Mouse (Mus musculus) stomach, postnatal 0 days (tissue): ENCODE measurements at regions not wholly inside any gene's neighbourhood (a gene's known extent, or its start where the extent isn't known, plus 50 kb on each side); places are given as distances from the start of the nearest gene placed in this dataset.
"Not testable (repeated sequence)": the region's sequence is repeated elsewhere in the genome, so short reads cannot be mapped to it uniquely, and the experiment has no call there.

Experiments
- ATAC-seq: fragments of 200-750 bp; cut with Nextera tagmentation; 2 replicates; pipeline ENCODE4 v1.8.0; 2017; ENCODE audit not compliant: low FRiP score, low TSS enrichment
- DNase-seq: peaks from one replicate; pipeline ENCODE4 v3.0.0-alpha.2; 2016; ENCODE audit warnings: low spot score
- H3K27ac ChIP-seq: fragments of 300-500 bp; sonication (generic); replicated peaks from 2 replicates; pipeline ENCODE4 v1.5.1; 2014; ENCODE audit warnings: mild to moderate bottlenecking, control low read depth
- H3K27me3 ChIP-seq: fragments of 300-500 bp; sonication (generic); 2 replicates; pipeline ENCODE4 v1.6.1; 2014; ENCODE audit warnings: low read length; ENCODE audit not compliant: control insufficient read depth, insufficient read depth
- H3K36me3 ChIP-seq: fragments of 300-500 bp; sonication (generic); 2 replicates; pipeline ENCODE4 v1.6.1; 2014; ENCODE audit warnings: low read length, mixed read lengths; ENCODE audit not compliant: control insufficient read depth, insufficient read depth
- H3K4me1 ChIP-seq: fragments of 300-500 bp; sonication (generic); replicated peaks from 2 replicates; pipeline ENCODE4 v1.6.1; 2014; ENCODE audit warnings: antibody characterized with exemption; ENCODE audit not compliant: control insufficient read depth, insufficient read depth
- H3K4me2 ChIP-seq: fragments of 300-500 bp; sonication (generic); replicated peaks from 2 replicates; pipeline ENCODE4 v1.6.1; 2014; ENCODE audit warnings: low read depth, mild to moderate bottlenecking, control low read depth, moderate library complexity
- H3K4me3 ChIP-seq: fragments of 300-500 bp; sonication (generic); 2 replicates; pipeline ENCODE4 v1.5.1; 2014; ENCODE audit warnings: low read depth, low read length, control low read depth
- H3K9ac ChIP-seq: fragments of 300-500 bp; sonication (generic); 2 replicates; pipeline ENCODE4 v1.6.1; 2014; ENCODE audit warnings: mild to moderate bottlenecking, low read length, control low read depth, mixed read lengths
- H3K9me3 ChIP-seq: fragments of 300-500 bp; sonication (generic); 2 replicates; pipeline ENCODE4 v1.6.1; 2016; ENCODE audit warnings: low read length; ENCODE audit not compliant: control insufficient read depth
- CTCF ChIP-seq: IDR thresholded peaks from 2 replicates; pipeline ENCODE4 v1.5.1; 2016; ENCODE audit warnings: antibody characterized with exemption, low read depth, mild to moderate bottlenecking, moderate library complexity
- EP300 ChIP-seq: optimal IDR thresholded peaks from 2 replicates; pipeline ENCODE3; 2016; ENCODE audit warnings: antibody characterized with exemption
- WGBS: fragments of 180-500 bp; shearing (Covaris S2); extraction: QIAGEN DNeasy Blood & Tissue Kit; methylation state at CpG from one replicate; pipeline ENCODE4 v1.1.7; 2014; 5-methylcytosine and 5-hydroxymethylcytosine counted together

DNA sequence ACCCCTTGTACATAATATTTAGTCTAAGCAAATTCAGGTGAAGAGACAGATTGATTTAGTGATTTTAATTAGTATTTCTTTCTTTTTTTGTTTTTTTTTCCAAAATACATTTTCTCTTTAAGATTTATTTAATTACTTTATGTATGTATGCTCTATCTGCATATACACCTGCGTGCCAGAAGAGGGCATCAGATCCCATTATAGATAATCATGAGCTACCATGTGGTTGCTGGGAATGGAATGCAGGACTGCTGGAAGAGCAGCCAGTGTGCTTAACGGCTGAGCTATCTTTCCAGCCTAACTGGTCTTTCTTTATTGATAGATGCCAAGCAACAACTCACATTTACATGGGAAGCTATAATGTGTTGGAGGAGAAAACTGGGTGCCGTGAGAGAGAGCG is 138.9 kb downstream of the Wdr20rt start:
- H3K27me3 ChIP-seq = no peaks in the 10 kb centered on the region
- no peak overlapping the region for H3K4me2 ChIP-seq
- ATAC-seq (no peak), DNase-seq (no peak)
- WGBS = 62% methylated on average over 4 of the region's 4 CpGs
- no peak overlapping the region for H3K27ac ChIP-seq
- no peaks in the 10 kb centered on the region for H3K4me1 ChIP-seq
- TF ChIP-seq EP300 = no peak
- TF ChIP-seq CTCF = peak; percentile 41
- H3K4me3 ChIP-seq = no peak overlapping the region
- H3K9me3 ChIP-seq = no peaks in the 10 kb centered on the region
- H3K9ac ChIP-seq = no peak overlapping the region
- no peaks in the 10 kb centered on the region for H3K36me3 ChIP-seq

DNA sequence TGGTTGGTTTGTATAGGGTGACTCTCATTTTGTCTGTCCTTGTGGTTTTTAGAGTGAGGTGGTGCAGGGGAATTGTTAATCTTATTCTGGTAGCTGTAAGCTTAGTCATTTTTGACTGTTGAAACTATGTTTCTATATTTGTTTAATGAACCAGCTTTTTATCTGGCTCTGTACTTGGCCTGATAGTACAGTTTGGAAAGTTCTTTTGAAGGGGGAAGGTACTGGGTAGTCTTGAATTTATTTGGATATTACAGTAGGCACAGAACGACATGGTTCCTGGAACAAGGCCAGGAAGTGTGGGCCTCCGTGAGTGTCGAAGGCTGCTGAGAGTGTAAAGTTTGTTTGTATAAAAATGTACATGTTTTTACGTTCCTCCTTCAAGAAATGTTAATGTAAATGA is 142.0 kb downstream of the Wdr20rt start:
- DNase-seq (no peak), ATAC-seq (no peak)
- Histone ChIP-seq H3K9ac (no peak overlapping the region), H3K27ac (no peak overlapping the region), H3K4me1 (no peaks in the 10 kb centered on the region), H3K4me2 (no peak overlapping the region), H3K9me3 (no peaks in the 10 kb centered on the region), H3K27me3 (no peaks in the 10 kb centered on the region), H3K36me3 (no peaks in the 10 kb centered on the region), H3K4me3 (no peak overlapping the region)
- TF ChIP-seq EP300 (no peak), CTCF (no peak)
- 12% methylated on average over 4 of the region's 4 CpGs for WGBS

- no peak overlapping the region for H3K4me2 ChIP-seq
- H3K27ac ChIP-seq = no peak overlapping the region
- no peaks in the 10 kb centered on the region for H3K9me3 ChIP-seq
- no peaks in the 10 kb centered on the region for H3K4me1 ChIP-seq
- no peak for TF ChIP-seq EP300
- TF ChIP-seq CTCF = no peak
- no peak overlapping the region for H3K9ac ChIP-seq
- no peak overlapping the region for H3K4me3 ChIP-seq
- H3K27me3 ChIP-seq = no peaks in the 10 kb centered on the region
- WGBS = 66% methylated on average over 1 of the region's 1 CpGs
- ATAC-seq (no peak), DNase-seq (no peak)
- no peaks in the 10 kb centered on the region for H3K36me3 ChIP-seq
Observed at GRCm38 (mm10) chr12:65367866-65368419, 142.6 kb downstream of the Wdr20rt start.

- no peaks in the 10 kb centered on the region for H3K4me1 ChIP-seq
- H3K36me3 ChIP-seq = no peaks in the 10 kb centered on the region
- H3K9me3 ChIP-seq = no peaks in the 10 kb centered on the region
- H3K4me2 ChIP-seq = no peak overlapping the region
- H3K27me3 ChIP-seq = no peaks in the 10 kb centered on the region
- ATAC-seq = no peak
- no peak overlapping the region for H3K9ac ChIP-seq
- no peak overlapping the region for H3K27ac ChIP-seq
- no peak overlapping the region for H3K4me3 ChIP-seq
- TF ChIP-seq CTCF (no peak), EP300 (no peak)
- DNase-seq = no peak
- 81% methylated on average over 2 of the region's 2 CpGs for WGBS
Observed at GRCm38 (mm10) chr12:65371650-65372049, 146.3 kb downstream of the Wdr20rt start.

GRCm38 (mm10) chr12:65379321-65379720 is 154.0 kb downstream of the Wdr20rt start:
- Histone ChIP-seq H3K4me2 (no peak overlapping the region), H3K4me3 (no peak overlapping the region), H3K4me1 (no peaks in the 10 kb centered on the region), H3K36me3 (no peaks in the 10 kb centered on the region), H3K9ac (no peak overlapping the region), H3K9me3 (no peaks in the 10 kb centered on the region), H3K27me3 (no peaks in the 10 kb centered on the region), H3K27ac (no peak overlapping the region)
- 88% methylated on average over 1 of the region's 1 CpGs for WGBS
- TF ChIP-seq EP300 (no peak), CTCF (no peak)
- DNase-seq = no peak
- ATAC-seq = no peak

- Histone ChIP-seq H3K4me3 (no peak overlapping the region), H3K4me2 (no peak overlapping the region), H3K27ac (no peak overlapping the region), H3K9me3 (no peaks in the 10 kb centered on the region), H3K4me1 (no peaks in the 10 kb centered on the region), H3K9ac (no peak overlapping the region), H3K36me3 (no peaks in the 10 kb centered on the region), H3K27me3 (no peaks in the 10 kb centered on the region)
- DNase-seq (no peak), ATAC-seq (no peak)
- 47% methylated on average over 5 of the region's 5 CpGs for WGBS
- TF ChIP-seq EP300 (no peak), CTCF (no peak)
Observed at GRCm38 (mm10) chr12:65382118-65382791, 156.9 kb downstream of the Wdr20rt start.

- not testable (repeated sequence) for H3K9ac ChIP-seq, H3K4me1 ChIP-seq, H3K4me2 ChIP-seq, H3K9me3 ChIP-seq, H3K27me3 ChIP-seq, H3K27ac ChIP-seq, H3K4me3 ChIP-seq, H3K36me3 ChIP-seq, ATAC-seq, DNase-seq
- 93% methylated on average over 11 of the region's 11 CpGs for whole genome bisulfite sequencing
Observed at GRCm38 (mm10) chr12:65382796-65383195, 157.5 kb downstream of the Wdr20rt start.
